Mouse (Mus musculus) activated CD4-positive, CD25-positive, alpha-beta regulatory T cell, adult 9 weeks (primary cell): ENCODE results near the gene Gm7233. TPM values are rescaled to one million over a fixed set of nuclear protein-coding genes. Genes with fewer than 3 reads are reported as not detected.

Source experiments
- polyA plus RNA-seq: library from polyadenylated mRNA; unstranded; fragments of 100-300 nt; shearing (Covaris generic); gene quantifications from one replicate; pipeline ENCODE4 v1.2.1, GENCODE M21; 2017

Gene Gm7233
- not detected for polyA plus RNA-seq

GRCm38 (mm10) chr14:43179567-43179966 lies at the start of gene Gm7233:
Gene Gm7233 (plus strand): TSS chr14:43179867.

GRCm38 (mm10) chr14:43235204-43235603 lies 55.5 kb downstream of the Gm7233 start, which contains the start of gene Gm8122:
Gene Gm8122 (minus strand): TSS chr14:43235304.

Other genes starting within 250 kb of the Gm7233 start
- gene Gm8082, start 186.2 kb upstream of the Gm7233 start, polyA plus RNA-seq, result not detected
- not detected for gene Gm10376, start 164.2 kb upstream of the Gm7233 start, polyA plus RNA-seq
- gene Gm8094, start 103.2 kb upstream of the Gm7233 start, polyA plus RNA-seq, result not detected
- gene Gm8104, start 79.3 kb upstream of the Gm7233 start, polyA plus RNA-seq, result not detected
- gene Gm8122, start 55.4 kb downstream of the Gm7233 start, polyA plus RNA-seq, result not detected
- not detected for gene Gm8126, start 78.8 kb downstream of the Gm7233 start, polyA plus RNA-seq
- gene Gm9732, start 95.2 kb downstream of the Gm7233 start, polyA plus RNA-seq, result not detected
- not detected for gene Gm8127, start 114.0 kb downstream of the Gm7233 start, polyA plus RNA-seq
- gene 1700001F09Rik, start 167.9 kb downstream of the Gm7233 start, polyA plus RNA-seq, result not detected
- not detected for gene Gm8138, start 236.5 kb downstream of the Gm7233 start, polyA plus RNA-seq